Mouse (Mus musculus) forebrain, embryonic 11.5 days (tissue): ENCODE results near the gene Olfr578. TPM values are rescaled to one million over a fixed set of nuclear protein-coding genes. Genes with fewer than 3 reads are reported as not detected.

Source experiments
- ATAC-seq: fragments of 200-750 bp; cut with Nextera tagmentation; replicated peaks from 2 replicates; pipeline ENCODE4 v1.8.0; 2017; ENCODE audit warnings: moderate TSS enrichment; ENCODE audit not compliant: low FRiP score
- DNase-seq: peaks from one replicate; pipeline ENCODE4 v3.0.0-alpha.2; 2017; ENCODE audit warnings: low spot score
- H3K27ac ChIP-seq: fragments of 300-500 bp; sonication (generic); 2 replicates; pipeline ENCODE4 v1.5.1; 2014; ENCODE audit warnings: low read depth, low read length
- H3K27me3 ChIP-seq: fragments of 300-500 bp; sonication (generic); 2 replicates; pipeline ENCODE4 v1.6.1; 2014; ENCODE audit warnings: mild to moderate bottlenecking, low read length, mixed read lengths; ENCODE audit not compliant: control insufficient read depth, insufficient read depth
- H3K36me3 ChIP-seq: fragments of 300-500 bp; sonication (generic); 2 replicates; pipeline ENCODE4 v1.6.1; 2014; ENCODE audit warnings: mild to moderate bottlenecking, low read length, moderate library complexity, mixed read lengths; ENCODE audit not compliant: control insufficient read depth, insufficient read depth
- H3K4me1 ChIP-seq: fragments of 300-500 bp; sonication (generic); replicated peaks from 2 replicates; pipeline ENCODE4 v1.6.1; 2014; ENCODE audit warnings: low read length, mixed read lengths; ENCODE audit not compliant: control insufficient read depth, insufficient read depth
- H3K4me2 ChIP-seq: fragments of 300-500 bp; sonication (generic); 2 replicates; pipeline ENCODE4 v1.6.1; 2014; ENCODE audit warnings: low read depth, mild to moderate bottlenecking, low read length, moderate library complexity, mixed read lengths; ENCODE audit not compliant: severe bottlenecking
- H3K4me3 ChIP-seq: fragments of 300-500 bp; sonication (generic); 2 replicates; pipeline ENCODE4 v1.5.1; 2014; ENCODE audit warnings: low read depth, low read length
- H3K9ac ChIP-seq: fragments of 300-500 bp; sonication (generic); 2 replicates; pipeline ENCODE4 v1.6.1; 2014; ENCODE audit warnings: low read length
- H3K9me3 ChIP-seq: fragments of 300-500 bp; sonication (generic); 2 replicates; pipeline ENCODE4 v1.6.1; 2016; ENCODE audit warnings: low read length, mixed read lengths; ENCODE audit not compliant: control insufficient read depth
- WGBS: fragments of 180-500 bp; shearing (Covaris S2); extraction: QIAGEN DNeasy Blood & Tissue Kit; methylation state at CpG from one replicate; pipeline ENCODE4 v1.1.7; 2014; 5-methylcytosine and 5-hydroxymethylcytosine counted together
- polyA plus RNA-seq: library from polyadenylated mRNA; unstranded; fragments of >200 nt; fragmentation: Nextera tagmentation; extraction: Ambion mirVana; gene quantifications from 2 replicates; pipeline ENCODE4 v1.2.1, GENCODE M21; 2014

Gene Olfr578
- not detected in 2 replicates for polyA plus RNA-seq

DNA sequence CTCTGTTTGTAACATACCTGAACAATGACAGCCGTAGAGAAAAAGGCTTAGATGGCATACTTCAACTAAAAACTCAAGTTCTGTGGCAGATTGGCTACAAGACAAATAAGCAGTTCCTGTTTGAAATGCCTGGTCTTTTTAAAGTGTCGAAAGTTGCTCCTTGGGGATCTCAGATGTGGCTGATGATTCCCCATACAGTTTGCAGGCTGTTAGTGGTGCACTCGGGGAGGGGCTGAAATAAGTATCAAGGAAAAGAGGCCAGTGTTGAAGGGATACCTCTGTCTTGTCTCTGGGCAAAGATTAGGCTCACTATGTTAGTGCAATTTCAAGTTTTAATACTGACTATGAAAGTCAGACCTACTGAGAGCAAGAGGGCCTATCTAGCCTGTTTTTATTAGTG, at the start of gene Olfr578:
Gene Olfr578, minus strand, starts transcription at position 101 of the 400 bp plus-strand sequence.
- H3K36me3 ChIP-seq, result no peaks in the 10 kb centered on the region
- H3K4me3 ChIP-seq, result no peak within 1 kb of the TSS
- H3K27me3 ChIP-seq, result no peaks in the 10 kb centered on the region
- WGBS, result 81% methylated on average over 3 of the region's 3 CpGs
- no peak within 1 kb of the TSS for H3K4me2 ChIP-seq
- H3K9ac ChIP-seq, result no peak within 1 kb of the TSS
- no peak within 1 kb of the TSS for H3K27ac ChIP-seq
- H3K9me3 ChIP-seq, result no peaks in the 10 kb centered on the region
- H3K4me1 ChIP-seq, result no peaks in the 10 kb centered on the region
- DNase-seq, result no peak
- no peak for ATAC-seq

DNA sequence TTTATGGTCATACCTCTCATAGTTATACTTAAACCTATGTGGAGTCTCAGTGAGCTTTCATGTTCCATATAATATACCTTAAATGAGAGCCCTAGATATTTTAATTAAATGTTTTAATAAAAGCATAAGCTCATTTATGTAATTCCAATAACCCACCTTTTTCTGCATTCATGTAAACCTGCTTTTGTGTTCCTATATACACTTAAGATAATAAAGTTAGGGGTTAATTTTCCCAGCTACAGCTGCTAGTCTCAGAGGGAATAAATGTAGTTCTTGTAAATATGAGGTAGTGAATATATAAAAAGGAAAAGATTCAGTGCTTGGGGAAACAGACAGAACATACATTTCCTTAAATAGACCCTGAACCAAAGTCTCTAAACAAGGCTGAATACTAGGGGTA, 48.6 kb upstream of the Olfr578 start, which contains the start of gene Olfr582:
Gene Olfr582, plus strand, starts transcription at position 301 of the 400 bp plus-strand sequence.
- Histone ChIP-seq H3K4me2 (no peak within 1 kb of the TSS), H3K4me1 (no peaks in the 10 kb centered on the region), H3K27me3 (no peaks in the 10 kb centered on the region), H3K9ac (no peak within 1 kb of the TSS), H3K4me3 (no peak within 1 kb of the TSS), H3K36me3 (no peaks in the 10 kb centered on the region), H3K9me3 (no peaks in the 10 kb centered on the region), H3K27ac (no peak within 1 kb of the TSS)
- DNase-seq (no peak), ATAC-seq (no peak)

DNA sequence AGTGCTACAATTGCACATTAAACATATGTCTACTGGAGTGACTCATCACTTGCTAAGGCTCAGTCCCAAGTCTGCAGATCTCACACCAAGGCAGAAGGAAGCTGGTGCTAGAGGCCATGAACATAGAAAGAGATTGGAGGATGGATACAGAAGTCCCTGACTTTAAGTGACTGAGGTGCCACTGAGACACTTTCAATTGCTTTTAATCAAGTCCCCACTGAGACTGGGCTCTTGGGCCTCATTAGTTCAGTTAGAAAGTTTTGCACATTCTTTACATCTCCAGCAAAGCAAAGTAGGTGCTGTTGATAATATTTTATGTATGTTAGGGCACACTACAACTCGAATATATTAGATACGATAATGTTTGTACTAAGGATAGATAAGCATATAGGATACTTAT, 13.3 kb downstream of the Olfr578 start, which contains the start of gene Olfr577:
Gene Olfr577, minus strand, starts transcription at position 101 of the 400 bp plus-strand sequence.
- H3K4me1 ChIP-seq, result no peaks in the 10 kb centered on the region
- no peak for DNase-seq
- no peaks in the 10 kb centered on the region for H3K36me3 ChIP-seq
- H3K27me3 ChIP-seq, result no peaks in the 10 kb centered on the region
- H3K9ac ChIP-seq, result no peak within 1 kb of the TSS
- ATAC-seq, result no peak
- no peaks in the 10 kb centered on the region for H3K9me3 ChIP-seq
- H3K27ac ChIP-seq, result no peak within 1 kb of the TSS
- WGBS, result 83% methylated on average over 2 of the region's 2 CpGs
- no peak within 1 kb of the TSS for H3K4me3 ChIP-seq
- no peak within 1 kb of the TSS for H3K4me2 ChIP-seq

GRCm38 (mm10) chr7:102974399-102974798, 14.7 kb downstream of the Olfr578 start:
- ATAC-seq (no peak), DNase-seq (no peak)
- Histone ChIP-seq H3K27ac (no peak overlapping the region), H3K9ac (no peak overlapping the region), H3K4me1 (no peaks in the 10 kb centered on the region), H3K4me2 (no peak overlapping the region), H3K4me3 (no peak overlapping the region), H3K36me3 (no peaks in the 10 kb centered on the region), H3K27me3 (no peaks in the 10 kb centered on the region), H3K9me3 (no peaks in the 10 kb centered on the region)
- 52% methylated on average over 1 of the region's 1 CpGs for WGBS

GRCm38 (mm10) chr7:102962360-102962759, 26.8 kb downstream of the Olfr578 start, which contains the start of gene Olfr576:
TSS of gene Olfr576 (plus strand) at chr7:102962660.
- H3K4me1 ChIP-seq, result no peaks in the 10 kb centered on the region
- H3K9me3 ChIP-seq, result no peaks in the 10 kb centered on the region
- no peak for ATAC-seq
- no peak within 1 kb of the TSS for H3K27ac ChIP-seq
- DNase-seq, result no peak
- H3K4me3 ChIP-seq, result no peak within 1 kb of the TSS
- no peak within 1 kb of the TSS for H3K4me2 ChIP-seq
- no peak within 1 kb of the TSS for H3K9ac ChIP-seq
- no peaks in the 10 kb centered on the region for H3K27me3 ChIP-seq
- H3K36me3 ChIP-seq, result no peaks in the 10 kb centered on the region
- 73% methylated on average over 2 of the region's 2 CpGs for WGBS

DNA sequence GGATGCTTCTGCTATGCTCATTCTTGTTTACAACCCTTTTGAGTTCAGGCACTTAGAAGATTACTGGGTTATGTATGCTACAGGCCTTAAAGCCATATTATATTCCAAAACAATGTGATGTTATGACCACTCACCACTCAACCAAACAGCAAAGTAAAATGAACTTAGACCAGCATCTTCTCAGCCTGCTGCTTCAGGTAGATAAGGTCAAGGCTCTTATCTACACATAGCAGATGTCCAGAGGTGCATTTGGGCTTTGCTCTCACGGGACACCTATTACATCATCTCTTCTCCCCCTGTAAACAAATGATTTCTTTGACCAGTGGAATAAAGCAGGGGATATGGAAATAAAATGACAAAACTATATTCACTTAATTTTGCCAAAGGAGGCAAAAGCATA, 30.5 kb downstream of the Olfr578 start, which contains the start of gene Olfr575:
Gene Olfr575, minus strand, starts transcription at position 183 of the 400 bp plus-strand sequence.
- Histone ChIP-seq H3K9ac (no peak within 1 kb of the TSS), H3K36me3 (no peaks in the 10 kb centered on the region), H3K9me3 (no peaks in the 10 kb centered on the region), H3K4me2 (no peak within 1 kb of the TSS), H3K27ac (no peak within 1 kb of the TSS), H3K4me1 (no peaks in the 10 kb centered on the region), H3K4me3 (no peak within 1 kb of the TSS), H3K27me3 (no peaks in the 10 kb centered on the region)
- no peak for ATAC-seq
- 78% methylated on average over 1 of the region's 1 CpGs for WGBS
- DNase-seq, result no peak

DNA sequence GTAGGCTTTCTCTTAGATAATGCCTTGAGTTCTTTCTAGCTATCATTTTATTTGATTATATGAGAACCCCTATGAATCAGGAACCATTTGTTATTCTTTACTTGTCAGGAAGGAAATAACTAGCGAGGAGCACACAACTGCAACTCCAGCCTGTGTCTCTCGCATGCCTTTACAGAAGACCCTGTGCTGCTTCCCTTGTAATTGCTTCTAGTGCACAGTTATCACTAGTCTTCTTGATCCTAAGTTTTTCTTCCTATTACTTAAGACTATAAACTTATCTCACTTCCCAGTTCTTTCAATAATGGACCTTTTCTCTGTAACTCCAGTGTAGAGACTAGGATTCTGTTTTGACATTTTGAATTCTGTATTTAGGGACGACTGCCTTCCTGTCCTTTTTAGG, 31.0 kb downstream of the Olfr578 start:
- ATAC-seq (no peak), DNase-seq (no peak)
- Histone ChIP-seq H3K4me2 (no peak overlapping the region), H3K27me3 (no peaks in the 10 kb centered on the region), H3K4me1 (no peaks in the 10 kb centered on the region), H3K9me3 (no peaks in the 10 kb centered on the region), H3K36me3 (no peaks in the 10 kb centered on the region), H3K27ac (no peak overlapping the region), H3K4me3 (no peak overlapping the region), H3K9ac (no peak overlapping the region)
- 81% methylated on average over 3 of the region's 3 CpGs for WGBS

GRCm38 (mm10) chr7:102950732-102951131, 38.4 kb downstream of the Olfr578 start:
- H3K27me3 ChIP-seq, result no peaks in the 10 kb centered on the region
- no peaks in the 10 kb centered on the region for H3K4me1 ChIP-seq
- 71% methylated on average over 1 of the region's 1 CpGs for WGBS
- H3K27ac ChIP-seq, result no peak overlapping the region
- H3K4me2 ChIP-seq, result no peak overlapping the region
- no peak overlapping the region for H3K9ac ChIP-seq
- ATAC-seq, result no peak
- H3K36me3 ChIP-seq, result no peaks in the 10 kb centered on the region
- H3K9me3 ChIP-seq, result no peaks in the 10 kb centered on the region
- no peak overlapping the region for H3K4me3 ChIP-seq
- DNase-seq, result no peak

- H3K27me3 ChIP-seq, result no peaks in the 10 kb centered on the region
- no peaks in the 10 kb centered on the region for H3K4me1 ChIP-seq
- no peak within 1 kb of the TSS for H3K4me2 ChIP-seq
- WGBS, result 96% methylated on average over 1 of the region's 1 CpGs
- H3K9me3 ChIP-seq, result no peaks in the 10 kb centered on the region
- no peaks in the 10 kb centered on the region for H3K36me3 ChIP-seq
- ATAC-seq (no peak), DNase-seq (no peak)
- no peak within 1 kb of the TSS for H3K27ac ChIP-seq
- no peak within 1 kb of the TSS for H3K4me3 ChIP-seq
- no peak within 1 kb of the TSS for H3K9ac ChIP-seq
These were observed 41.0 kb downstream of the Olfr578 start, which contains the start of gene Olfr574 for GRCm38 (mm10) chr7:102948167-102948566. TSS of gene Olfr574 (plus strand) at chr7:102948467.
